In genomic region chr8:11981458-11981857, GRCm38 (mm10) we compare ENCODE assay signal across 11 mouse cellular contexts.
DNase-seq lines count a peak whose midpoint lies in the region; ATAC-seq and TF ChIP-seq lines count a peak whose summit lies in the region.
"Had no signal": no experiment of that assay in that cellular context is flagged by ENCODE, and none has a peak within 500 bp of the region (broad histone marks: within the 10 kb centered on the region; RNA-seq: fewer than 3 reads in every experiment).

No protein-coding gene starts in this region.

- TF ChIP-seq POLR2A in heart, adult 2 months (IDR thresholded peaks at IDR 0.05; ENCODE audit: insufficient read depth, low read depth, low read length), result no peak
- no peak for TF ChIP-seq POLR2A in spleen, adult 2 months (IDR thresholded peaks at IDR 0.05; ENCODE audit: low read depth, low read length)

- peak; percentile 66 for ATAC-seq in common myeloid progenitor, adult 5-6 weeks (replicated peaks; ENCODE audit: low read depth, poor library complexity, severe bottlenecking)
- no peak for ATAC-seq in stomach, postnatal 0 days (ENCODE audit: low FRiP score, low TSS enrichment)
- ATAC-seq: hindbrain, embryonic 16.5 days had no signal

- H3K9me3 ChIP-seq in stomach, postnatal 0 days (ENCODE audit: control insufficient read depth, low read length), result no peaks in the 10 kb centered on the region
- H3K9me3 ChIP-seq: liver, embryonic 15.5 days; neural tube, embryonic 15.5 days had no signal

- H3K9ac ChIP-seq in heart, adult 2 months (ENCODE audit: low read depth, low read length), result no peak overlapping the region
- no peak overlapping the region for H3K9ac ChIP-seq in stomach, postnatal 0 days (ENCODE audit: low read length)
- H3K9ac ChIP-seq: liver, embryonic 15.5 days; neural tube, embryonic 15.5 days had no signal

- no peak overlapping the region for H3K4me2 ChIP-seq in stomach, postnatal 0 days (replicated peaks; ENCODE audit: low read depth)
- H3K4me2 ChIP-seq: liver, embryonic 15.5 days; neural tube, embryonic 15.5 days had no signal

- H3K4me1 ChIP-seq in heart, adult 2 months (ENCODE audit: control insufficient read depth, insufficient read depth, low read length), result no peaks in the 10 kb centered on the region
- no peaks in the 10 kb centered on the region for H3K4me1 ChIP-seq in spleen, adult 2 months (ENCODE audit: control insufficient read depth, insufficient read depth, insufficient read length)
- H3K4me1 ChIP-seq in stomach, postnatal 0 days (replicated peaks; ENCODE audit: control insufficient read depth, insufficient read depth), result no peaks in the 10 kb centered on the region
- H3K4me1 ChIP-seq: liver, embryonic 15.5 days had no signal

- no peak overlapping the region for H3K4me3 ChIP-seq in heart, adult 2 months
- no peak overlapping the region for H3K4me3 ChIP-seq in spleen, adult 2 months (ENCODE audit: extremely low read depth, insufficient read depth, insufficient read length)
- H3K4me3 ChIP-seq in stomach, postnatal 0 days (ENCODE audit: low read depth, low read length), result no peak overlapping the region
- H3K4me3 ChIP-seq: liver, embryonic 15.5 days; neural tube, embryonic 15.5 days had no signal

- H3K27me3 ChIP-seq in heart, adult 2 months (ENCODE audit: control insufficient read depth, insufficient read depth, low read length), result no peaks in the 10 kb centered on the region
- no peaks in the 10 kb centered on the region for H3K27me3 ChIP-seq in spleen, adult 2 months (ENCODE audit: control insufficient read depth, insufficient read depth, low read length)
- no peaks in the 10 kb centered on the region for H3K27me3 ChIP-seq in stomach, postnatal 0 days (ENCODE audit: control insufficient read depth, insufficient read depth, low read length)
- H3K27me3 ChIP-seq: liver, embryonic 15.5 days had no signal

- TF ChIP-seq CTCF in heart, adult 2 months (IDR thresholded peaks at IDR 0.05), result peak; percentile 44
- TF ChIP-seq CTCF in spleen, adult 2 months (IDR thresholded peaks at IDR 0.05; ENCODE audit: extremely low read depth, insufficient read depth, insufficient read length, insufficient replicate concordance), result peak; percentile 21; the same call in 1 of the 2 replicates
- TF ChIP-seq CTCF in stomach, postnatal 0 days (IDR thresholded peaks at IDR 0.05; ENCODE audit: low read depth), result peak; percentile 69

- WGBS in heart, adult 2 months, result 75% methylated on average over 2 of the region's 2 CpGs
- 64% methylated on average over 2 of the region's 2 CpGs for WGBS in spleen, adult 2 months
- WGBS in stomach, postnatal 0 days, result 74% methylated on average over 2 of the region's 2 CpGs

- intact Hi-C loops in heart, adult 2 months (cut with DNase I), result no loop called here
- intact Hi-C loops in heart, postnatal 10 days (cut with DNase I), result no loop called here

- no peak for TF ChIP-seq EP300 in heart, adult 2 months (IDR thresholded peaks at IDR 0.05; ENCODE audit: insufficient read depth, low read depth, low read length)
- TF ChIP-seq EP300 in stomach, postnatal 0 days (optimal IDR thresholded peaks at IDR 0.05), result no peak

- DNase-seq in heart, adult 2 months, result no peak
- DNase-seq in heart, postnatal 10 days, result no peak
- no peak for DNase-seq in spleen, adult 2 months (ENCODE audit: low read depth in 1 of 2, low spot score in 2 of 2)
- no peak for DNase-seq in spleen, postnatal 14 days (ENCODE audit: low spot score in 2 of 2)
- DNase-seq in stomach, postnatal 0 days (ENCODE audit: low spot score), result peak; percentile 48
- no peak for DNase-seq in layer of hippocampus, adult 9-10 months (ENCODE audit: low spot score)
- no peak for DNase-seq in layer of hippocampus, postnatal 10 days (ENCODE audit: low spot score in 2 of 2)

- H3K79me2 ChIP-seq in heart, adult 2 months (replicated peaks; ENCODE audit: control insufficient read depth, insufficient read depth, low read length), result no peaks in the 10 kb centered on the region

- no peaks in the 10 kb centered on the region for H3K36me3 ChIP-seq in heart, adult 2 months (ENCODE audit: control insufficient read depth, insufficient read depth, low read length)
- H3K36me3 ChIP-seq in spleen, adult 2 months (ENCODE audit: control insufficient read depth, insufficient read depth, low read length), result no peaks in the 10 kb centered on the region
- H3K36me3 ChIP-seq in stomach, postnatal 0 days (ENCODE audit: control insufficient read depth, insufficient read depth, low read length), result no peaks in the 10 kb centered on the region
- H3K36me3 ChIP-seq: liver, embryonic 15.5 days; neural tube, embryonic 15.5 days had no signal

- H3K27ac ChIP-seq in heart, adult 2 months, result no peak overlapping the region
- H3K27ac ChIP-seq in spleen, adult 2 months (ENCODE audit: insufficient read depth, low read length), result no peak overlapping the region
- H3K27ac ChIP-seq in stomach, postnatal 0 days (replicated peaks), result no peak overlapping the region
- H3K27ac ChIP-seq: liver, embryonic 15.5 days; neural tube, embryonic 15.5 days had no signal
